Mouse (Mus musculus) myocyte (in vitro differentiated cells): Measurements from ENCODE around the gene Tada2b. TPM values are rescaled to one million over a fixed set of nuclear protein-coding genes. Genes with fewer than 3 reads are reported as not detected.

Experiments used
- H3K27me3 ChIP-seq: one replicate; pipeline ENCODE4 v1.6.1; 2011; ENCODE audit not compliant: control insufficient read depth, insufficient read depth, insufficient read length
- H3K36me3 ChIP-seq: one replicate; pipeline ENCODE4 v1.6.1; 2011; ENCODE audit not compliant: control insufficient read depth, insufficient read depth
- H3K4me2 ChIP-seq: one replicate; pipeline ENCODE4 v1.6.1; 2011; ENCODE audit warnings: low read depth, control low read depth
- H3K4me3 ChIP-seq: one replicate; pipeline ENCODE4 v1.5.1; 2011; ENCODE audit warnings: mild to moderate bottlenecking, control low read depth, moderate library complexity
- H3K79me2 ChIP-seq: one replicate; pipeline ENCODE4 v1.6.1; 2011; ENCODE audit not compliant: control insufficient read depth, insufficient read depth
- H3ac ChIP-seq: one replicate; pipeline ENCODE4 v1.6.1; 2011; ENCODE audit not compliant: control insufficient read depth, insufficient read length
- CEBPB ChIP-seq: IDR thresholded peaks from 2 replicates; pipeline ENCODE4 v1.6.1; 2011; ENCODE audit warnings: mild to moderate bottlenecking, moderate library complexity; ENCODE audit not compliant: poor library complexity, insufficient read depth, severe bottlenecking
- E2F4 ChIP-seq: IDR thresholded peaks from one replicate; pipeline ENCODE4 v1.6.1; 2011; ENCODE audit warnings: mild to moderate bottlenecking, control low read depth, moderate library complexity; ENCODE audit not compliant: insufficient read depth
- MAX ChIP-seq: IDR thresholded peaks from one replicate; pipeline ENCODE4 v1.6.1; 2011; ENCODE audit warnings: low read depth, mild to moderate bottlenecking, control low read depth
- MYOD1 ChIP-seq, 3 experiments: IDR thresholded peaks; one replicate each; pipeline ENCODE4 v1.6.1; 2011; ENCODE audit warnings: control low read depth in 2 of 3, low read depth in 2 of 3, mild to moderate bottlenecking in 2 of 3, moderate library complexity in 1 of 3; ENCODE audit not compliant: insufficient read length in 2 of 3, control insufficient read depth in 1 of 3
- MYOG ChIP-seq, 3 experiments: IDR thresholded peaks; one replicate each; pipeline ENCODE4 v1.6.1; 2011; ENCODE audit warnings: control low read depth in 2 of 3, low read depth in 2 of 3, mild to moderate bottlenecking in 2 of 3; ENCODE audit not compliant: insufficient read length in 2 of 3, control insufficient read depth in 1 of 3, insufficient read depth in 1 of 3
- POLR2A ChIP-seq: IDR thresholded peaks from one replicate; pipeline ENCODE4 v1.6.1; 2011; ENCODE audit warnings: low read depth, mild to moderate bottlenecking, control low read depth, moderate library complexity; ENCODE audit not compliant: insufficient read length
- POLR2AphosphoS2 ChIP-seq: IDR thresholded peaks from one replicate; pipeline ENCODE4 v1.6.1; 2011; ENCODE audit warnings: low read depth, control low read depth; ENCODE audit not compliant: insufficient read length
- REST ChIP-seq: IDR thresholded peaks from one replicate; pipeline ENCODE4 v1.6.1; 2011; ENCODE audit warnings: mild to moderate bottlenecking, control low read depth, moderate library complexity; ENCODE audit not compliant: insufficient read depth, insufficient read length
- SRF ChIP-seq: IDR thresholded peaks from one replicate; pipeline ENCODE4 v1.6.1; 2011; ENCODE audit warnings: low read depth; ENCODE audit not compliant: control insufficient read depth, insufficient read length
- TCF12 ChIP-seq: IDR thresholded peaks from one replicate; pipeline ENCODE4 v1.6.1; 2011; ENCODE audit warnings: mild to moderate bottlenecking, control low read depth; ENCODE audit not compliant: poor library complexity, insufficient read depth, severe bottlenecking
- TCF3 ChIP-seq: IDR thresholded peaks from one replicate; pipeline ENCODE4 v1.6.1; 2011; ENCODE audit warnings: low read depth, control low read depth; ENCODE audit not compliant: insufficient read length
- USF1 ChIP-seq: IDR thresholded peaks from one replicate; pipeline ENCODE4 v1.6.1; 2011; ENCODE audit warnings: low read depth, mild to moderate bottlenecking, control low read depth, moderate library complexity
- polyA plus RNA-seq: library from polyadenylated mRNA; unstranded; fragments of >200 nt; fragmentation: generic; extraction: Trizol; gene quantifications from one replicate; pipeline ENCODE4 v1.2.1, GENCODE M21; 2012; ENCODE audit warnings: missing spikeins

The Tada2b gene
- polyA plus RNA-seq, 1 experiment, result 7.2 TPM

DNA sequence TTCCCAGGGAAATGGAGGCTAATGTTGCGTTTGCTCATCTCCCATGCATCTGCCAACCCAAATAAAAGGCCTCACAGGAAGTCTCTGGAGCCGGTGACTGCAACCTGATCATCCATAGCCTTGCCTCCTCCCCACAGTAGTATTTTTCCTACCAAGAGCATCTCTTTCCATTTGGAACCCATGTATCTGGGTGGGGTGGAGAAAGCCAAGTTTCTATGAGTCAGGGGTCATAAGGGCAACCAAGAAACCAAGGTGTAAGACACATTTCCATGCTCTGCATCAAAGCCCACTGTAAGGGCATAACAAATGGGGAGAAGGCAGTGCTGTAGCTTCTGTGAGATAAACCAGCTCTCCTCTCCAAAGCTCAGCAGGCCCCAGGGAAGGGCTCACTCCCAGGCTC is 22.9 kb downstream of the Tada2b start:
- H3K27me3 ChIP-seq, result no peaks in the 10 kb centered on the region
- peaks cover 12% of the 10 kb centered on the region for H3K79me2 ChIP-seq
- no peak overlapping the region for H3K4me3 ChIP-seq
- H3K36me3 ChIP-seq, result no peaks in the 10 kb centered on the region
- peak overlapping the region; percentile 20 for H3K4me2 ChIP-seq
- TF ChIP-seq POLR2AphosphoS2 (no peak), USF1 (no peak), CEBPB (no peak)
- H3ac ChIP-seq, result no peak overlapping the region

DNA sequence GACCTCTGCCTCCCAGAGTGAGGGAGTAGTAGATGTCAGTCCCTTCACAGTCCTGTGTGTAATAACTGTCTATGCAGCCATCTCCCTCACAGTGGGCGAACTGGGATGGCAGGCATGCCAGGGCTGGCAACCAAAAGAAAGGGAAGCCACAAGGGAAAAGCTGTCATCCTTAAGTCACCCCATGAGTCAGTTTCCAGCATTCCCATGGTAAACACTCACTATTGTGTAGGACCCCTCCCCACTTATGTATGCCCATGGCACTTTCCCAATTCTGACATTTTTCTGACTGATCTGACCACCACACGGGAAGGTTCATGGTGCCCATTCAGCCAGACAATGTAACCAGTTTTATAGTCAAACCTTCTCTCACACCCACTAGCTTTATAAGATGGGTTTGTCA is 23.4 kb downstream of the Tada2b start:
- Histone ChIP-seq H3K4me2 (peak overlapping the region; percentile 20), H3ac (no peak overlapping the region), H3K36me3 (no peaks in the 10 kb centered on the region), H3K27me3 (no peaks in the 10 kb centered on the region), H3K79me2 (peaks cover 7% of the 10 kb centered on the region), H3K4me3 (no peak overlapping the region)
- TF ChIP-seq TCF12 (no peak), E2F4 (no peak), CEBPB (no peak), MAX (no peak), REST (no peak), POLR2AphosphoS2 (no peak), TCF3 (no peak), USF1 (no peak), POLR2A (no peak), SRF (no peak), MYOD1 (IDR thresholded peaks at IDR 0.05; ENCODE audit: control insufficient read depth in 1 of 3, insufficient read length in 2 of 3, low read depth in 2 of 3) (no peak), MYOG (IDR thresholded peaks at IDR 0.05; ENCODE audit: control insufficient read depth in 1 of 3, insufficient read depth in 1 of 3, insufficient read length in 2 of 3, low read depth in 2 of 3) (no peak)

DNA sequence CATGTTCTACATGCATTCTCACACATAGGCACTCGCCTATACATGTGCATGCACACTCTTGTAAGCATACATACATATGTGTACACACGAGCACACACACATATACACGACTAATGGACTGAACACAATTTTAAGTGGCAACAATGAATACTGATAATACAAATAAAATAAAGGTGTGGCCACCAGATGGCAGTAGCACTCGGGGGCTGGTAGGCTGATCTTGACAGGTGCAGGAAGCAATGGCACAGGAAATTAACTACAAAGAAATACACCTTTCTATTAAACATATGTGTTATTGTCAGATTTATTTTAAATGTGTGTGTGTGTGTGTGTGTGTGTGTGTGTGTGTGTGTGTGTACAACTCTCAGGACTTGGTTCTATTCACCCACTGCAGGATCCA is 25.2 kb downstream of the Tada2b start:
- Histone ChIP-seq H3ac (no peak overlapping the region), H3K4me3 (no peak overlapping the region), H3K36me3 (no peaks in the 10 kb centered on the region), H3K27me3 (no peaks in the 10 kb centered on the region), H3K79me2 (no peaks in the 10 kb centered on the region), H3K4me2 (no peak overlapping the region)
- TF ChIP-seq MYOD1 (IDR thresholded peaks at IDR 0.05; ENCODE audit: control insufficient read depth in 1 of 3, insufficient read length in 2 of 3, low read depth in 2 of 3), result peak in 1 of 3 experiments; percentile 23
- TF ChIP-seq USF1, result no peak
- TF ChIP-seq REST, result no peak

DNA sequence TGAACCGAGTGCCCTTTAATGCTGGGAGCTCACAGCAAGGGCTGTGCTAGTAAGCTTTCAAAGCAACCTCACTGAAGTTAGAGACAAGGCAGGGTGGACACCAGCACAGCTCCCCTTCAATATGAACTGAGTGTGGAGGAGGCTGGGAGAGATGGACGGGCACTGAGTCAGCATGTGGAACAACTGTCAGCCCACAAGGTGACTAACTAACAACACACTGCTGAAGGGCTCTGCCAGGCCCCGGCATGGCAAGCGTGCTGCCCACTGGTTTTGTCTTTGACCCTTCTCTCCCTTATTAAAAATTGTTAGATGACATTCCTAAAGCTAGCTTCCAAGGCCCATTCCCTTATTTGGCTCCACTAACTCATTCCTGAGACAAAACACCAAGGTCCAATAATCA is 26.4 kb downstream of the Tada2b start:
- H3ac ChIP-seq, result no peak overlapping the region
- peak overlapping the region; percentile 24 for H3K4me2 ChIP-seq
- TF ChIP-seq TCF3 (no peak), MYOG (IDR thresholded peaks at IDR 0.05; ENCODE audit: control insufficient read depth in 1 of 3, insufficient read depth in 1 of 3, insufficient read length in 2 of 3, low read depth in 2 of 3) (peak in 1 of 3 experiments; percentile 63)
- H3K36me3 ChIP-seq, result no peaks in the 10 kb centered on the region
- no peaks in the 10 kb centered on the region for H3K79me2 ChIP-seq
- no peaks in the 10 kb centered on the region for H3K27me3 ChIP-seq
- H3K4me3 ChIP-seq, result no peak overlapping the region

DNA sequence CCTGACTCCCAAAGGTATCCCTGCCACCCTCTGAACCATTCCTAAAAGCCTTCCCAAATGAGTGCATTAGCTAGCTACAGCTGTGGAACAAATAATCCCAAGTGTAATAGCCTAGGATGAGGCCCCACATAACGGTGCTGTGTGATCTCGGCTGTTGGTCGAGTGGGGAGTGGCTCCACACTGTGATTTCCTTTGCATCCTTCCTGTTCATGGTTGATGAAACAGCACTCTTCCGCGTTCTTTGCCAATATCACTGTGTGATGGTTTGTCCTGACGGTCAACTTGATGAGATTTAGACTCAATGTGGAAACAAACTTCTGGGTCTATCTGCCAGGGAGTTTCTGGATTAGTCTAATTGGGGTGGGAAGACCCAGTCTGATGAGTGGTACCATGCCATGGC is 31.3 kb downstream of the Tada2b start:
- no peak overlapping the region for H3ac ChIP-seq
- no peaks in the 10 kb centered on the region for H3K79me2 ChIP-seq
- H3K27me3 ChIP-seq, result no peaks in the 10 kb centered on the region
- no peak overlapping the region for H3K4me3 ChIP-seq
- H3K4me2 ChIP-seq, result no peak overlapping the region
- TF ChIP-seq SRF (no peak), TCF12 (no peak), USF1 (no peak), POLR2A (no peak), E2F4 (no peak), CEBPB (no peak), MYOD1 (IDR thresholded peaks at IDR 0.05; ENCODE audit: control insufficient read depth in 1 of 3, insufficient read length in 2 of 3, low read depth in 2 of 3) (no peak), MAX (no peak)
- no peaks in the 10 kb centered on the region for H3K36me3 ChIP-seq

DNA sequence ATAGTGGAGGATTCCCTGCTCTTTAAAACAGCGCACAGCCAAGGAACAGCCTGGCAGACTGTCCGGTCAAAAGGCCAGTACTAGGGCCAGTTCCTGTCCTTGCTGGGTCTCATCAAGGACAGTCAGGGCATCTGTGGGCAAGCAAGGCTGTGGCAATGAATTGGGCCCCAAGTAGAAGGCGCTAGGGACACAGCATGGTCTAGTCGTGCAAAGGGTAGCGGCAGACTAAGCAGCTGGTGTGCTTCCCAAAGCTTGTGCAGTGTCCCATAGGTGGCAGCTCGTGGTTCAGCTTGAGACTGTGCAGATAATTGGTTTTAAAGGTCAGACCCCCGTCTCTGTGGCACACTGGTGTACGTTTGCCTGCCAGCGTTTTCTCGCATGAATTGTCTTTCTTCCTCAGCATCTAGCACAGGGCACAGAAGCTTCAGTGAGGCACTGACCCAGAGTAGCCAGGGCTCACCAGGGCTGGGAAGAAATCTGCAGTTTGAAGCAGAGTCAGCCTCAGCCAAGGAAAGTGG is 32.2 kb downstream of the Tada2b start:
- Histone ChIP-seq H3ac (no peak overlapping the region), H3K4me3 (no peak overlapping the region), H3K36me3 (no peaks in the 10 kb centered on the region), H3K4me2 (no peak overlapping the region), H3K27me3 (no peaks in the 10 kb centered on the region), H3K79me2 (no peaks in the 10 kb centered on the region)
- TF ChIP-seq REST (no peak), MYOG (IDR thresholded peaks at IDR 0.05; ENCODE audit: control insufficient read depth in 1 of 3, insufficient read depth in 1 of 3, insufficient read length in 2 of 3, low read depth in 2 of 3) (no peak)
